Mouse (Mus musculus) thymus, adult 2 months (tissue): ENCODE measurements at regions not wholly inside any gene's neighbourhood (a gene's known extent, or its start where the extent isn't known, plus 50 kb on each side); places are given as distances from the start of the nearest gene placed in this dataset.

Experiments
- CTCF ChIP-seq: fragments of 200-500 bp; IDR thresholded peaks from 2 replicates; pipeline ENCODE4 v1.5.1; 2012; ENCODE audit warnings: mild to moderate bottlenecking, control low read depth, low read length, moderate library complexity, borderline replicate concordance; ENCODE audit not compliant: control insufficient read depth, poor library complexity, insufficient read depth; ENCODE audit errors: extremely low read depth
- POLR2A ChIP-seq: fragments of 200-500 bp; IDR thresholded peaks from 2 replicates; pipeline ENCODE4 v1.6.1; 2012; ENCODE audit warnings: mild to moderate bottlenecking, low read length, control low read depth, moderate library complexity; ENCODE audit not compliant: control insufficient read depth, poor library complexity, insufficient read depth; ENCODE audit errors: extremely low read depth

DNA sequence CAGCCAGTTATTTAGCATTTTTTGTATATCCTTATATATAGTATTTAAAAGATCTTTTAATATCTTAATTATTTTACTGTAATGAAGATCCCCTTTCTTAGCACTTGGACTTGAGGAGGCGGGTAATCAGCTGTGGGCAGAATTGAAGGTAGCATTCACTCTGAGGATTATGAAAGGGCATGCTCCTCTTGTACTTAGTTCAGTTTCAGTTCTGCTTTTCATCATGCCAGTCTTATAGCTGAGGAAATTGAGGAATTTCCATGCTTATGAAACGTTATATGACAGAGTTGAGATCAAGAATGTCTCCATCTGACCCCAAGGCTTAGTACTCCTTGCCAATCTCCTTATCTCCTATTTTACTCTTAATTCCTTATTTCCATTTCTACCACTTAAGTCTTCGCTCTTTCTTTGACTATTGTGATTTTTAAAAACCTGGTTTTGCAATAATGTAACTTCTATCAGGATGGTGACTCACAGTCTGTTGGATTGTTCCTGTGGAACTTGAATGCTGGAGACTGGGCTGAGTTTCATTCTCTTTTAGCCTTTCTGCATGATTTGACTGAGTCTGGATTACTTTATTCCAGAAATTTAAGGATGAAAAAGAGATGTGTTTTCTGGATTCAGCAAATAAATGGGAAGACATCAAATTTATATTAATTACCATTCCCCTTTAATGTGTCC, 133.6 kb downstream of the Papss1 start:
- TF ChIP-seq CTCF: no peak
- TF ChIP-seq POLR2A: no peak
